Mouse (Mus musculus) forebrain, embryonic 11.5 days (tissue): ENCODE results near the gene Tcf12. TPM values are rescaled to one million over a fixed set of nuclear protein-coding genes. Genes with fewer than 3 reads are reported as not detected.

Experiments used
- ATAC-seq: fragments of 200-750 bp; cut with Nextera tagmentation; replicated peaks from 2 replicates; pipeline ENCODE4 v1.8.0; 2017; ENCODE audit warnings: moderate TSS enrichment; ENCODE audit not compliant: low FRiP score
- DNase-seq: peaks from one replicate; pipeline ENCODE4 v3.0.0-alpha.2; 2017; ENCODE audit warnings: low spot score
- H3K27ac ChIP-seq: fragments of 300-500 bp; sonication (generic); 2 replicates; pipeline ENCODE4 v1.5.1; 2014; ENCODE audit warnings: low read depth, low read length
- H3K27me3 ChIP-seq: fragments of 300-500 bp; sonication (generic); 2 replicates; pipeline ENCODE4 v1.6.1; 2014; ENCODE audit warnings: mild to moderate bottlenecking, low read length, mixed read lengths; ENCODE audit not compliant: control insufficient read depth, insufficient read depth
- H3K36me3 ChIP-seq: fragments of 300-500 bp; sonication (generic); 2 replicates; pipeline ENCODE4 v1.6.1; 2014; ENCODE audit warnings: mild to moderate bottlenecking, low read length, moderate library complexity, mixed read lengths; ENCODE audit not compliant: control insufficient read depth, insufficient read depth
- H3K4me1 ChIP-seq: fragments of 300-500 bp; sonication (generic); replicated peaks from 2 replicates; pipeline ENCODE4 v1.6.1; 2014; ENCODE audit warnings: low read length, mixed read lengths; ENCODE audit not compliant: control insufficient read depth, insufficient read depth
- H3K4me2 ChIP-seq: fragments of 300-500 bp; sonication (generic); 2 replicates; pipeline ENCODE4 v1.6.1; 2014; ENCODE audit warnings: low read depth, mild to moderate bottlenecking, low read length, moderate library complexity, mixed read lengths; ENCODE audit not compliant: severe bottlenecking
- H3K4me3 ChIP-seq: fragments of 300-500 bp; sonication (generic); 2 replicates; pipeline ENCODE4 v1.5.1; 2014; ENCODE audit warnings: low read depth, low read length
- H3K9ac ChIP-seq: fragments of 300-500 bp; sonication (generic); 2 replicates; pipeline ENCODE4 v1.6.1; 2014; ENCODE audit warnings: low read length
- H3K9me3 ChIP-seq: fragments of 300-500 bp; sonication (generic); 2 replicates; pipeline ENCODE4 v1.6.1; 2016; ENCODE audit warnings: low read length, mixed read lengths; ENCODE audit not compliant: control insufficient read depth
- WGBS: fragments of 180-500 bp; shearing (Covaris S2); extraction: QIAGEN DNeasy Blood & Tissue Kit; methylation state at CpG from one replicate; pipeline ENCODE4 v1.1.7; 2014; 5-methylcytosine and 5-hydroxymethylcytosine counted together
- polyA plus RNA-seq: library from polyadenylated mRNA; unstranded; fragments of >200 nt; fragmentation: Nextera tagmentation; extraction: Ambion mirVana; gene quantifications from 2 replicates; pipeline ENCODE4 v1.2.1, GENCODE M21; 2014

The Tcf12 gene
- polyA plus RNA-seq, 1 experiment from 2014 or later = 127 TPM

GRCm38 (mm10) chr9:71982826-71983225, 128.8 kb downstream of the Tcf12 start:
- Histone ChIP-seq H3K9ac (no peak overlapping the region), H3K9me3 (no peaks in the 10 kb centered on the region), H3K4me2 (no peak overlapping the region), H3K4me1 (no peaks in the 10 kb centered on the region), H3K36me3 (no peaks in the 10 kb centered on the region), H3K27ac (no peak overlapping the region), H3K4me3 (no peak overlapping the region), H3K27me3 (no peaks in the 10 kb centered on the region)
- ATAC-seq = no peak
- DNase-seq = no peak
- WGBS = 80% methylated on average over 1 of the region's 1 CpGs

GRCm38 (mm10) chr9:71981071-71981470, 130.6 kb downstream of the Tcf12 start:
- Histone ChIP-seq H3K27ac (no peak overlapping the region), H3K4me2 (no peak overlapping the region), H3K27me3 (no peaks in the 10 kb centered on the region), H3K4me3 (no peak overlapping the region), H3K9me3 (no peaks in the 10 kb centered on the region), H3K4me1 (peaks cover 6% of the 10 kb centered on the region; the same call in 1 of the 2 replicates), H3K9ac (no peak overlapping the region), H3K36me3 (no peaks in the 10 kb centered on the region)
- WGBS = 97% methylated on average over 3 of the region's 3 CpGs
- no peak for DNase-seq
- ATAC-seq = no peak

GRCm38 (mm10) chr9:71980579-71980978, 131.1 kb downstream of the Tcf12 start:
- no peak for DNase-seq
- Histone ChIP-seq H3K9me3 (no peaks in the 10 kb centered on the region), H3K9ac (no peak overlapping the region), H3K4me3 (no peak overlapping the region), H3K4me1 (peaks cover 8% of the 10 kb centered on the region; the same call in 1 of the 2 replicates), H3K4me2 (no peak overlapping the region), H3K27me3 (no peaks in the 10 kb centered on the region), H3K27ac (no peak overlapping the region), H3K36me3 (no peaks in the 10 kb centered on the region)
- 88% methylated on average over 2 of the region's 2 CpGs for WGBS
- ATAC-seq = no peak

GRCm38 (mm10) chr9:71978886-71979285, 132.8 kb downstream of the Tcf12 start:
- Histone ChIP-seq H3K4me2 (no peak overlapping the region), H3K27ac (no peak overlapping the region), H3K36me3 (no peaks in the 10 kb centered on the region), H3K4me1 (peaks cover 12% of the 10 kb centered on the region; the same call in 1 of the 2 replicates), H3K9ac (no peak overlapping the region), H3K4me3 (no peak overlapping the region), H3K27me3 (no peaks in the 10 kb centered on the region), H3K9me3 (no peaks in the 10 kb centered on the region)
- no peak for DNase-seq
- WGBS = 76% methylated on average over 3 of the region's 3 CpGs
- no peak for ATAC-seq

GRCm38 (mm10) chr9:71976034-71976433, 135.6 kb downstream of the Tcf12 start:
- Histone ChIP-seq H3K27ac (peak overlapping the region; percentile 59; the same call in 1 of the 2 replicates), H3K27me3 (no peaks in the 10 kb centered on the region), H3K4me3 (no peak overlapping the region), H3K9ac (no peak overlapping the region), H3K36me3 (no peaks in the 10 kb centered on the region), H3K9me3 (no peaks in the 10 kb centered on the region), H3K4me1 (peaks cover 12% of the 10 kb centered on the region; the same call in 1 of the 2 replicates), H3K4me2 (no peak overlapping the region)
- DNase-seq = peak; percentile 72
- ATAC-seq = peak; percentile 88
- WGBS = 18% methylated on average over 6 of the region's 6 CpGs

- ATAC-seq = no peak
- 41% methylated on average over 4 of the region's 4 CpGs for WGBS
- no peak overlapping the region for H3K4me2 ChIP-seq
These were observed 136.5 kb downstream of the Tcf12 start for GRCm38 (mm10) chr9:71975141-71975540.

GRCm38 (mm10) chr9:71974541-71974959, 137.1 kb downstream of the Tcf12 start:
- DNase-seq = no peak
- peaks cover 12% of the 10 kb centered on the region; the same call in 1 of the 2 replicates for H3K4me1 ChIP-seq
- no peak overlapping the region for H3K4me2 ChIP-seq
- ATAC-seq = no peak; the same call in 1 of the 2 replicates
- no peaks in the 10 kb centered on the region for H3K36me3 ChIP-seq
- no peak overlapping the region for H3K9ac ChIP-seq
- no peak overlapping the region for H3K4me3 ChIP-seq
- H3K27me3 ChIP-seq = no peaks in the 10 kb centered on the region
- H3K9me3 ChIP-seq = no peaks in the 10 kb centered on the region
- peak overlapping the region; percentile 41; the same call in 1 of the 2 replicates for H3K27ac ChIP-seq
- WGBS = 14% methylated on average over 2 of the region's 2 CpGs

More at GRCm38 (mm10) chr9:71975141-71975540, 136.5 kb downstream of the Tcf12 start:
- Histone ChIP-seq H3K36me3 (no peaks in the 10 kb centered on the region), H3K9me3 (no peaks in the 10 kb centered on the region), H3K27me3 (no peaks in the 10 kb centered on the region), H3K27ac (no peak overlapping the region; the same call in 1 of the 2 replicates), H3K9ac (no peak overlapping the region), H3K4me3 (no peak overlapping the region), H3K4me1 (peaks cover 12% of the 10 kb centered on the region; the same call in 1 of the 2 replicates)
- no peak for DNase-seq

GRCm38 (mm10) chr9:71964039-71964438, 147.6 kb downstream of the Tcf12 start:
- H3K4me3 ChIP-seq = no peak overlapping the region
- H3K4me2 ChIP-seq = no peak overlapping the region
- whole genome bisulfite sequencing = 90% methylated on average over 4 of the region's 4 CpGs
- ATAC-seq (no peak), DNase-seq (no peak)
- no peak overlapping the region for H3K9ac ChIP-seq
- no peaks in the 10 kb centered on the region for H3K4me1 ChIP-seq
- H3K9me3 ChIP-seq = no peaks in the 10 kb centered on the region
- H3K36me3 ChIP-seq = no peaks in the 10 kb centered on the region
- no peak overlapping the region for H3K27ac ChIP-seq
- H3K27me3 ChIP-seq = no peaks in the 10 kb centered on the region

- Histone ChIP-seq H3K27ac (peak overlapping the region; percentile 1; the same call in 1 of the 2 replicates), H3K9ac (no peak overlapping the region), H3K27me3 (no peaks in the 10 kb centered on the region), H3K9me3 (no peaks in the 10 kb centered on the region), H3K4me1 (no peaks in the 10 kb centered on the region), H3K4me2 (no peak overlapping the region), H3K4me3 (no peak overlapping the region), H3K36me3 (no peaks in the 10 kb centered on the region)
- DNase-seq (no peak), ATAC-seq (no peak)
These were observed 151.7 kb downstream of the Tcf12 start for GRCm38 (mm10) chr9:71960026-71960396.
